Mouse (Mus musculus) stomach, postnatal 0 days (tissue): Measurements from ENCODE around the gene Ing4. TPM values are rescaled to one million over a fixed set of nuclear protein-coding genes. Genes with fewer than 3 reads are reported as not detected.

ENCODE experiments used
- ATAC-seq: fragments of 200-750 bp; cut with Nextera tagmentation; 2 replicates; pipeline ENCODE4 v1.8.0; 2017; ENCODE audit not compliant: low FRiP score, low TSS enrichment
- DNase-seq: peaks from one replicate; pipeline ENCODE4 v3.0.0-alpha.2; 2016; ENCODE audit warnings: low spot score
- H3K27ac ChIP-seq: fragments of 300-500 bp; sonication (generic); replicated peaks from 2 replicates; pipeline ENCODE4 v1.5.1; 2014; ENCODE audit warnings: mild to moderate bottlenecking, control low read depth
- H3K27me3 ChIP-seq: fragments of 300-500 bp; sonication (generic); 2 replicates; pipeline ENCODE4 v1.6.1; 2014; ENCODE audit warnings: low read length; ENCODE audit not compliant: control insufficient read depth, insufficient read depth
- H3K36me3 ChIP-seq: fragments of 300-500 bp; sonication (generic); 2 replicates; pipeline ENCODE4 v1.6.1; 2014; ENCODE audit warnings: low read length, mixed read lengths; ENCODE audit not compliant: control insufficient read depth, insufficient read depth
- H3K4me1 ChIP-seq: fragments of 300-500 bp; sonication (generic); replicated peaks from 2 replicates; pipeline ENCODE4 v1.6.1; 2014; ENCODE audit warnings: antibody characterized with exemption; ENCODE audit not compliant: control insufficient read depth, insufficient read depth
- H3K4me2 ChIP-seq: fragments of 300-500 bp; sonication (generic); replicated peaks from 2 replicates; pipeline ENCODE4 v1.6.1; 2014; ENCODE audit warnings: low read depth, mild to moderate bottlenecking, control low read depth, moderate library complexity
- H3K4me3 ChIP-seq: fragments of 300-500 bp; sonication (generic); 2 replicates; pipeline ENCODE4 v1.5.1; 2014; ENCODE audit warnings: low read depth, low read length, control low read depth
- H3K9ac ChIP-seq: fragments of 300-500 bp; sonication (generic); 2 replicates; pipeline ENCODE4 v1.6.1; 2014; ENCODE audit warnings: mild to moderate bottlenecking, low read length, control low read depth, mixed read lengths
- H3K9me3 ChIP-seq: fragments of 300-500 bp; sonication (generic); 2 replicates; pipeline ENCODE4 v1.6.1; 2016; ENCODE audit warnings: low read length; ENCODE audit not compliant: control insufficient read depth
- CTCF ChIP-seq: IDR thresholded peaks from 2 replicates; pipeline ENCODE4 v1.5.1; 2016; ENCODE audit warnings: antibody characterized with exemption, low read depth, mild to moderate bottlenecking, moderate library complexity
- EP300 ChIP-seq: optimal IDR thresholded peaks from 2 replicates; pipeline ENCODE3; 2016; ENCODE audit warnings: antibody characterized with exemption
- WGBS: fragments of 180-500 bp; shearing (Covaris S2); extraction: QIAGEN DNeasy Blood & Tissue Kit; methylation state at CpG from one replicate; pipeline ENCODE4 v1.1.7; 2014; 5-methylcytosine and 5-hydroxymethylcytosine counted together
- polyA plus RNA-seq: library from polyadenylated mRNA; unstranded; fragments of >200 nt; fragmentation: Nextera tagmentation; extraction: Ambion mirVana; gene quantifications from 2 replicates; pipeline ENCODE4 v1.2.1, GENCODE M21; 2015

Gene Ing4
- polyA plus RNA-seq, 1 experiment from 2014 or later = 72.5 TPM

GRCm38 (mm10) chr6:125067571-125067995 is 28.0 kb downstream of the Ing4 start, which contains the start of gene Lpar5:
Lpar5 (plus strand) TSS chr6:125067920.
- H3K4me2 ChIP-seq = peak within 1 kb of the TSS; percentile 40
- ATAC-seq = peak; percentile 68
- H3K4me3 ChIP-seq = peak within 1 kb of the TSS; percentile 15; the same call in 1 of the 2 replicates

DNA sequence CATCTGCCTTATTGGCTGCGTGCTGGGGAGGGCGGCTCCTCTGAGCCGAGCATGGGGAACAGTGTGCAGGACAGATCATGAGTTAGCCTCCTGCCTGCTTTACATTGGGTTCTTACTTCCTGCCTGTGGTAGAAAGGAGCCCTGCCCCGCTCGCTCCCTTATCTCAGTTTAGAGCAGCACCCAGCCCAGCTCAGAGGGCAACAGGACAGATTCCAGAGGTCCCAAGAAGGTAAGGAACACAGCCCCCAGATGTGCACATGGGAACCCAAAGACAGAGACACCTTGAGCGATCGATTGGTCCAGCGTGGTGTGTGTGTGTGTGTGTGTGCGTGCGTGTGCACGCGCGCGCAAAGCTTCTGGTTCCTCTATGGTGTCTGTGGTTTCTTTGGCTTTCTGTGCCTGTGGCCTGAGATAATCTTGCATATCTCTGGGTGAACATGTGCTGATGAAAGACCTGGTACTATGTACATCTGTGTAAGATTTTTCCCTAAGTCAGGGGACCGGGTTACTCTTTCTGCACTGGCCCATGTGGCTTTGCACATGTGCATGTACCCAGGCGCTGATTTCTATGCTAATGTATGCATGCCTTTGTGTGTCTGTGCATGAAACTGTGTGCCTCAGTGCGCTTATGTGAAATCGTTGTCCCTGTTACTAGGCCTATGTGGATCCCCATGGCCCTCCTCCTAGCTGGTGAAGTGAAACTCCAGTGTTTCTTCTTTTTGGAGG is 31.8 kb downstream of the Ing4 start:
- peak; percentile 82 for ATAC-seq
- H3K36me3 ChIP-seq = no peaks in the 10 kb centered on the region
- no peak overlapping the region for H3K4me3 ChIP-seq
- H3K9me3 ChIP-seq = no peaks in the 10 kb centered on the region
- peak; percentile 74 for DNase-seq
- no peak overlapping the region for H3K9ac ChIP-seq
- no peak overlapping the region; the same call in 1 of the 2 replicates for H3K4me2 ChIP-seq
- H3K4me1 ChIP-seq = no peaks in the 10 kb centered on the region
- no peaks in the 10 kb centered on the region for H3K27me3 ChIP-seq
- no peak for TF ChIP-seq CTCF
- TF ChIP-seq EP300 = no peak
- WGBS = 64% methylated on average over 18 of the region's 18 CpGs
- peak overlapping the region; percentile 63 for H3K27ac ChIP-seq

More at GRCm38 (mm10) chr6:125067571-125067995, 28.0 kb downstream of the Ing4 start, which contains the start of gene Lpar5:
- DNase-seq = peak; percentile 59
- peak within 1 kb of the TSS; percentile 27; the same call in 1 of the 2 replicates for H3K9ac ChIP-seq
- no peaks in the 10 kb centered on the region for H3K36me3 ChIP-seq
- no peaks in the 10 kb centered on the region for H3K27me3 ChIP-seq
- no peak for TF ChIP-seq CTCF
- TF ChIP-seq EP300 = no peak
- H3K27ac ChIP-seq = peak within 1 kb of the TSS; percentile 75
- no peaks in the 10 kb centered on the region for H3K4me1 ChIP-seq
- WGBS = 35% methylated on average over 8 of the region's 8 CpGs
- no peaks in the 10 kb centered on the region for H3K9me3 ChIP-seq

DNA sequence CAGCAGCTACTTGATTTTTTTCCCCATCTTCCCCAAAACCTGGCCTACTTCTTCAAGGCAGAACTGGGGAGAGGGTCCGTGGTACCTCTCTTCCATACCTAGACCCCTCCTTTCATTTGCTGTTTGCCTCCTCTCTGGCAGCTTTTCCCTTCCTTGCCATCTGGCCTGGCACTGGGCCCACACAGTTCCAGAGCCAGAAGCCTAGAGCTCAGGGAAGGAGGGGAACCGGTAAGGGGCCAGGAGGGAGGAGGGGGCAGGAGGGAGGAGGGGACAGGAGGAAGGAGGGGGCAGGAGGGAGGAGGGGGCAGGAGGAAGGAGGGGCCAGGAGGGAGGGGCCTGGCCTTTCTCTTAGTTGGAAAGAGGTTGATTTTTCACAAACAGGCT is 32.3 kb downstream of the Ing4 start:
- H3K36me3 ChIP-seq = no peaks in the 10 kb centered on the region
- ATAC-seq (no peak), DNase-seq (peak; percentile 67)
- H3K9me3 ChIP-seq = no peaks in the 10 kb centered on the region
- no peaks in the 10 kb centered on the region for H3K27me3 ChIP-seq
- H3K4me3 ChIP-seq = no peak overlapping the region
- TF ChIP-seq EP300 = no peak
- TF ChIP-seq CTCF = no peak
- no peak overlapping the region for H3K4me2 ChIP-seq
- H3K4me1 ChIP-seq = no peaks in the 10 kb centered on the region
- WGBS = 8% methylated on average over 2 of the region's 2 CpGs
- H3K9ac ChIP-seq = no peak overlapping the region
- peak overlapping the region; percentile 63 for H3K27ac ChIP-seq

GRCm38 (mm10) chr6:125073825-125074224 is 34.3 kb downstream of the Ing4 start:
- TF ChIP-seq CTCF (no peak), EP300 (no peak)
- 68% methylated on average over 8 of the region's 8 CpGs for WGBS
- DNase-seq (no peak), ATAC-seq (no peak)
- Histone ChIP-seq H3K4me2 (no peak overlapping the region), H3K36me3 (no peaks in the 10 kb centered on the region), H3K4me3 (no peak overlapping the region), H3K27me3 (no peaks in the 10 kb centered on the region), H3K9me3 (no peaks in the 10 kb centered on the region), H3K4me1 (no peaks in the 10 kb centered on the region), H3K9ac (no peak overlapping the region), H3K27ac (no peak overlapping the region)

DNA sequence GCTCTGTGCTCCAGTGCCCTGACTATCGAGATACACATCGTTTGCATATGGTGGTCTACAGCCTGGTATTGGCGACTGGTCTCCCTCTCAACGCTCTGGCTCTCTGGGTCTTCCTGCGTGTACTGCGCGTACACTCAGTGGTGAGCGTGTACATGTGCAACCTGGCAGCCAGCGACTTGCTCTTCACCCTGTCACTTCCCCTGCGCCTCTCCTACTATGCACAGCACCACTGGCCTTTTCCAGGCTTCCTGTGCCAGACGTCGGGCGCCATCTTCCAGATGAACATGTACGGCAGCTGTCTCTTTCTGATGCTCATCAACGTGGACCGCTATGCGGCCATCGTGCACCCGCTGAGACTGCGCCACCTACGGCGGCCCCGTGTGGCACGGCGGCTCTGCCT is 41.8 kb downstream of the Ing4 start:
- H3K9me3 ChIP-seq = no peaks in the 10 kb centered on the region
- peak overlapping the region; percentile 68 for H3K4me2 ChIP-seq
- WGBS = 28% methylated on average over 25 of the region's 25 CpGs
- no peak for DNase-seq
- no peak for TF ChIP-seq EP300
- TF ChIP-seq CTCF = no peak
- ATAC-seq = peak; percentile 11; the same call in 1 of the 2 replicates
- H3K9ac ChIP-seq = peak overlapping the region; percentile 62
- no peaks in the 10 kb centered on the region for H3K36me3 ChIP-seq
- peaks cover 4% of the 10 kb centered on the region; the same call in 1 of the 2 replicates for H3K4me1 ChIP-seq
- no peaks in the 10 kb centered on the region for H3K27me3 ChIP-seq
- peak overlapping the region; percentile 73 for H3K27ac ChIP-seq
- peak overlapping the region; percentile 37 for H3K4me3 ChIP-seq
